Mouse (Mus musculus): ENCODE results near the gene Arrdc2. TPM values are rescaled to one million over a fixed set of nuclear protein-coding genes. Genes with fewer than 3 reads are reported as not detected.
A peak's percentile ranks its signal among the peaks of the same experiment; 100 is the strongest.

The Arrdc2 gene
- polyA plus RNA-seq, 1 experiment = 17.1 TPM

DNA sequence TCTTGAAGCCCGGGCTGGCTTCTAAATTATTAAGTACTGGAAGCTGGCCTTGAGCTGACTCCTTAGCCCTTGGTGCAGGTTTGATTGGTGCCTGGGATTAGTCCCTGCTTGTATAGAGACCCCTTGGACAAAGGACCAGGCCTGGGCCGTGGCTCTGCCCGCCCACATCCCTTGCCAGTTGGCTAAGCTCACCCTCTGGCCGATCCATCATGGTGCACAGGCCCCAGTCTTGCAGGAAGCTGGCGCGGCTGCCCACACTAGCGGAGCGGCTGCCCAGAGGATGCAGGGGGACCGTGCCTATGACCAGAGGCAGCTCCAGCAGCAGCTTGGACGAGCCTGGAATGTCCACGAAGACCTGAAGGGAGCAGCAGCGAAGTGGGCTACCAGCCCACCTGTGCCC, 2.9 kb downstream of the Arrdc2 start:
- TF ChIP-seq CTCF (IDR thresholded peaks at IDR 0.05; ENCODE audit: control insufficient read depth, insufficient read depth, insufficient replicate concordance, low read depth, low read length) (no peak), POLR2A (IDR thresholded peaks at IDR 0.05; ENCODE audit: control insufficient read depth, low read depth, low read length) (no peak)
- peaks cover 17% of the 10 kb centered on the region for H3K4me1 ChIP-seq (ENCODE audit: control insufficient read depth, insufficient read depth, low read length)
- H3K36me3 ChIP-seq (ENCODE audit: control insufficient read depth, insufficient read depth, low read length) = no peaks in the 10 kb centered on the region
- H3K4me3 ChIP-seq (ENCODE audit: control insufficient read depth, low read depth, low read length) = no peak overlapping the region
- H3K27ac ChIP-seq (ENCODE audit: control insufficient read depth, insufficient read depth, low read depth, low read length) = no peak overlapping the region
- no peaks in the 10 kb centered on the region for H3K27me3 ChIP-seq (ENCODE audit: control insufficient read depth, insufficient read depth, low read length)

GRCm38 (mm10) chr8:70834071-70834470, 5.4 kb downstream of the Arrdc2 start:
- Histone ChIP-seq H3K4me3 (ENCODE audit: control insufficient read depth, low read depth, low read length) (peak overlapping the region; percentile 54), H3K4me1 (ENCODE audit: control insufficient read depth, insufficient read depth, low read length) (peaks cover 7% of the 10 kb centered on the region), H3K27me3 (ENCODE audit: control insufficient read depth, insufficient read depth, low read length) (no peaks in the 10 kb centered on the region), H3K36me3 (ENCODE audit: control insufficient read depth, insufficient read depth, low read length) (no peaks in the 10 kb centered on the region), H3K27ac (ENCODE audit: control insufficient read depth, insufficient read depth, low read depth, low read length) (no peak overlapping the region)
- no peak for TF ChIP-seq CTCF (IDR thresholded peaks at IDR 0.05; ENCODE audit: control insufficient read depth, insufficient read depth, insufficient replicate concordance, low read depth, low read length)

DNA sequence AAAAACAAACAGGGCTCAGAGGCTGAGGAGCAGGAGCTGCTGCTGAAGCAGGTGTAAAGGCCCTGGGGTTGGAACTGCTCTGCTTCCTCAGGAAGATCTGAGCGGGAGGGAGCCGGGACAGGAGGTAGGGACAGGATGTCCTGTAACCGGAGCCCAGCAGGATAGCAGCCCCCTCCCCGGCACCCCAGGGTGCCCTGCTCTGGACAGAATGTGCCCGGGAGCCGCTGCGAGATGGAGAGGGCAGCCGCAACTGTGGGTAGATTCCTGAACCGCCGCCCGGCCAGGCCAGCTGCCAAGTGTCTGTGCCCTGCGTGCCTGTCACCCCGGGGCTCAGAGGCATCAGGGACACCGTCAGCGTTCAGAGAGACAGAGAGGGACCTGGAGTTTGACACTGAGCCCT, 6.0 kb downstream of the Arrdc2 start:
- TF ChIP-seq POLR2A (IDR thresholded peaks at IDR 0.05; ENCODE audit: control insufficient read depth, low read depth, low read length) (no peak), CTCF (IDR thresholded peaks at IDR 0.05; ENCODE audit: control insufficient read depth, insufficient read depth, insufficient replicate concordance, low read depth, low read length) (no peak)
- no peak overlapping the region for H3K4me3 ChIP-seq (ENCODE audit: control insufficient read depth, low read depth, low read length)
- no peaks in the 10 kb centered on the region for H3K27me3 ChIP-seq (ENCODE audit: control insufficient read depth, insufficient read depth, low read length)
- H3K27ac ChIP-seq (ENCODE audit: control insufficient read depth, insufficient read depth, low read depth, low read length) = no peak overlapping the region
- H3K36me3 ChIP-seq (ENCODE audit: control insufficient read depth, insufficient read depth, low read length) = no peaks in the 10 kb centered on the region
- H3K4me1 ChIP-seq (ENCODE audit: control insufficient read depth, insufficient read depth, low read length) = peaks cover 2% of the 10 kb centered on the region

DNA sequence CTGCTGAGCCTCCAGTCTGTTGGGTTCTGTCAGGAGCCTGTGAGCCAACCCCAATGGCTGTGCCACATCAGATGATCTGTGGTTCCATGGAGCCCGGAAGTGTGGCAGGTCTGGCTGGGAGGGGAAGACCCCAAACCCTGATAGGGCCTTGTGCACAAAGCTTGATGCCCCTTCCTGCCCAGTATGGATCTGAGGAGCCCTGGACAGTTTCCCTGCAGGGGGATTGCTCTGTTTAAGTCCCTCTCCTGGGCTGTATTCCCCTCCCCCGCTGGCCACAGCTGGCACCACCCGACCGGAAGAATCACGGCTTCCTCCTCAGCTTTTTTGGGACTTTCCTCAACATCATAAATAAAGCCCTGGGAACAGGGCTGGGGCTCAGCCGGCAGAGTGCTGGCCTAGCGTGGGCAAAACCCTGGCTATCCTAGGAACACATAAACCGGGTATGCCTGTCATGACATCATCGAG, 6.5 kb downstream of the Arrdc2 start:
- H3K4me1 ChIP-seq (ENCODE audit: control insufficient read depth, insufficient read depth, low read length) = no peaks in the 10 kb centered on the region; the same call in 1 of the 2 replicates
- no peak overlapping the region for H3K4me3 ChIP-seq (ENCODE audit: control insufficient read depth, low read depth, low read length)
- H3K27ac ChIP-seq (ENCODE audit: control insufficient read depth, insufficient read depth, low read depth, low read length) = peak overlapping the region; percentile 3; the same call in 1 of the 2 replicates
- no peak for TF ChIP-seq POLR2A (IDR thresholded peaks at IDR 0.05; ENCODE audit: control insufficient read depth, low read depth, low read length)
- TF ChIP-seq CTCF (IDR thresholded peaks at IDR 0.05; ENCODE audit: control insufficient read depth, insufficient read depth, insufficient replicate concordance, low read depth, low read length) = no peak
- H3K27me3 ChIP-seq (ENCODE audit: control insufficient read depth, insufficient read depth, low read length) = no peaks in the 10 kb centered on the region
- H3K36me3 ChIP-seq (ENCODE audit: control insufficient read depth, insufficient read depth, low read length) = no peaks in the 10 kb centered on the region

DNA sequence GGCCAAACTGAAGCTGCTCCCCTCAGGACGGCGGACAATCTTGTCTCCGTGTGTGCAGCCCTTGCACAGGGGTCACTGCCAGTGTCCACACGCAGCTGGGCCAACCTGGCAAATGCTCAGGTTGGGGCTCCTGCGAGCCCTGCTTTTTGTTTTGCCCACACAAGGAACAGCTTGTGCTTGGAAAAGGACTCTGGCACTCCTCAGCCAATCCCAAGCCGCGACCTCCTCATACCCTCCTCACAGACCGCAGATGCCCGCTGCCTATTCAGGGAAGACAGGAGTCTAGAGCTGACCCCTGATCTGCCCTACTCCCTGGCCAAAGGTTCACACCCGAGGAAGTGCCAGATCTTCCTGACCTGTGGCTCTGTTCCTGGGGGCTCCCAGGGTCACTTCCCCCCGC, 7.1 kb downstream of the Arrdc2 start:
- H3K27ac ChIP-seq (ENCODE audit: control insufficient read depth, insufficient read depth, low read depth, low read length) = no peak overlapping the region
- H3K27me3 ChIP-seq (ENCODE audit: control insufficient read depth, insufficient read depth, low read length) = no peaks in the 10 kb centered on the region

GRCm38 (mm10) chr8:70831517-70831916, 8.0 kb downstream of the Arrdc2 start:
- Histone ChIP-seq H3K4me1 (ENCODE audit: control insufficient read depth, insufficient read depth, low read length) (no peaks in the 10 kb centered on the region; the same call in 1 of the 2 replicates), H3K36me3 (ENCODE audit: control insufficient read depth, insufficient read depth, low read length) (no peaks in the 10 kb centered on the region), H3K27me3 (ENCODE audit: control insufficient read depth, insufficient read depth, low read length) (no peaks in the 10 kb centered on the region), H3K4me3 (ENCODE audit: control insufficient read depth, low read depth, low read length) (no peak overlapping the region), H3K27ac (ENCODE audit: control insufficient read depth, insufficient read depth, low read depth, low read length) (no peak overlapping the region)
- TF ChIP-seq CTCF (IDR thresholded peaks at IDR 0.05; ENCODE audit: control insufficient read depth, insufficient read depth, insufficient replicate concordance, low read depth, low read length) (no peak), POLR2A (IDR thresholded peaks at IDR 0.05; ENCODE audit: control insufficient read depth, low read depth, low read length) (no peak)

More for the DNA sequence above, 7.1 kb downstream of the Arrdc2 start:
- no peaks in the 10 kb centered on the region; the same call in 1 of the 2 replicates for H3K4me1 ChIP-seq (ENCODE audit: control insufficient read depth, insufficient read depth, low read length)
- no peak for TF ChIP-seq POLR2A (IDR thresholded peaks at IDR 0.05; ENCODE audit: control insufficient read depth, low read depth, low read length)
- H3K36me3 ChIP-seq (ENCODE audit: control insufficient read depth, insufficient read depth, low read length) = no peaks in the 10 kb centered on the region
- H3K4me3 ChIP-seq (ENCODE audit: control insufficient read depth, low read depth, low read length) = no peak overlapping the region

DNA sequence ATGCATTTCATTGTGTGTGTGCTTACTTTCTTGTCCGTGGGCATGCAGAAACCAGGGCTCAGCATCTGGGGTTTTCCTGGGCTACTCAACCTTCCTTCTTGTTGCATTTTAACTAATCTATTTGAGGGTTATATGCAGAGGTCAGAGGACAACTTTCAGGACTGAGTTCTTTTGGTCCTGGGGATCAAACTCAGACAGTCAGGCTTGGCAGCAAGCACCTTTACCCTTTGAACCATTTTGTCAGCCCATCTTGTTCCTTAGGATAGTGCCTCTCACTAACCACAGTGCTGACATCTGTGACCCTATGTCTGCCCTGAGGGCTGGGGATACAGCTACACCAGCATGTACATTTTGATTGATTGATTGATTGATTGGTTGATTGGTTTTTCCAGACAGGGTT, 11.7 kb downstream of the Arrdc2 start:
- Histone ChIP-seq H3K36me3 (ENCODE audit: control insufficient read depth, insufficient read depth, low read length) (no peaks in the 10 kb centered on the region), H3K4me3 (ENCODE audit: control insufficient read depth, low read depth, low read length) (no peak overlapping the region), H3K4me1 (ENCODE audit: control insufficient read depth, insufficient read depth, low read length) (no peaks in the 10 kb centered on the region; the same call in 1 of the 2 replicates), H3K27me3 (ENCODE audit: control insufficient read depth, insufficient read depth, low read length) (no peaks in the 10 kb centered on the region), H3K27ac (ENCODE audit: control insufficient read depth, insufficient read depth, low read depth, low read length) (no peak overlapping the region)
- TF ChIP-seq POLR2A (IDR thresholded peaks at IDR 0.05; ENCODE audit: control insufficient read depth, low read depth, low read length) (no peak), CTCF (IDR thresholded peaks at IDR 0.05; ENCODE audit: control insufficient read depth, insufficient read depth, insufficient replicate concordance, low read depth, low read length) (no peak)

- TF ChIP-seq CTCF (IDR thresholded peaks at IDR 0.05; ENCODE audit: control insufficient read depth, insufficient read depth, insufficient replicate concordance, low read depth, low read length) (peak; percentile 57; the same call in 1 of the 2 replicates), POLR2A (IDR thresholded peaks at IDR 0.05; ENCODE audit: control insufficient read depth, low read depth, low read length) (no peak)
- peak overlapping the region; percentile 43 for H3K4me3 ChIP-seq (ENCODE audit: control insufficient read depth, low read depth, low read length)
- no peaks in the 10 kb centered on the region for H3K36me3 ChIP-seq (ENCODE audit: control insufficient read depth, insufficient read depth, low read length)
- no peak overlapping the region for H3K27ac ChIP-seq (ENCODE audit: control insufficient read depth, insufficient read depth, low read depth, low read length)
- H3K27me3 ChIP-seq (ENCODE audit: control insufficient read depth, insufficient read depth, low read length) = no peaks in the 10 kb centered on the region
- peaks cover 2% of the 10 kb centered on the region; the same call in 1 of the 2 replicates for H3K4me1 ChIP-seq (ENCODE audit: control insufficient read depth, insufficient read depth, low read length)
These were observed 12.5 kb downstream of the Arrdc2 start for GRCm38 (mm10) chr8:70827010-70827409.
